Mouse (Mus musculus): ENCODE results near the gene Ugt1a5. TPM values are rescaled to one million over a fixed set of nuclear protein-coding genes. Genes with fewer than 3 reads are reported as not detected.
A peak's percentile ranks its signal among the peaks of the same experiment; 100 is the strongest.

Gene Ugt1a5
- total and polyA plus RNA-seq, 3 experiments = not detected

- Histone ChIP-seq H3K9ac (ENCODE audit: control insufficient read depth, low read depth, low read length, poor library complexity, severe bottlenecking) (no peak overlapping the region), H3K9me3 (replicated peaks; ENCODE audit: insufficient read depth, low read length) (no peaks in the 10 kb centered on the region), H3K27ac (ENCODE audit: control insufficient read depth, low read depth, low read length) (no peak overlapping the region), H3K27me3 (ENCODE audit: control insufficient read depth in 1 of 2, insufficient read depth in 2 of 2, low read length in 2 of 2) (no peaks in the 10 kb centered on the region), H3K4me1 (ENCODE audit: control insufficient read depth in 1 of 2, insufficient read depth in 2 of 2, low read length in 2 of 2) (peaks cover 7 to 17% of the 10 kb centered on the region in 2 experiments), H3K4me3 (ENCODE audit: control insufficient read depth in 1 of 2, insufficient read depth in 1 of 2, low read depth in 2 of 2, low read length in 2 of 2) (no peak overlapping the region), H3K79me2 (ENCODE audit: control insufficient read depth, insufficient read depth, low read length, poor library complexity) (no peaks in the 10 kb centered on the region), H3K36me3 (ENCODE audit: control insufficient read depth in 1 of 2, insufficient read depth in 2 of 2, low read length in 2 of 2) (peaks cover 21 to 34% of the 10 kb centered on the region in 2 experiments)
- no peak for DNase-seq (ENCODE audit: low read depth, low spot score)
- TF ChIP-seq MEF2A (IDR thresholded peaks at IDR 0.05; ENCODE audit: extremely low read depth, insufficient replicate concordance, low read depth, low read length, poor library complexity, severe bottlenecking) (no peak), ETS1 (IDR thresholded peaks at IDR 0.05; ENCODE audit: low read depth, low read length) (no peak), USF2 (IDR thresholded peaks at IDR 0.05; ENCODE audit: borderline replicate concordance in 1 of 2, insufficient read depth in 1 of 2, low read depth in 1 of 2, low read length in 2 of 2) (no peak), SMC3 (IDR thresholded peaks at IDR 0.05; ENCODE audit: low read depth, low read length) (no peak), ZC3H11A (IDR thresholded peaks at IDR 0.05; ENCODE audit: low read depth, low read length) (no peak), ZKSCAN1 (IDR thresholded peaks at IDR 0.05; ENCODE audit: low read depth, low read length) (no peak)
These were observed 100.3 kb downstream of the Ugt1a5 start for GRCm38 (mm10) chr1:88266123-88266522.

- Histone ChIP-seq H3K9me3 (replicated peaks; ENCODE audit: insufficient read depth, low read length) (no peaks in the 10 kb centered on the region), H3K79me2 (ENCODE audit: control insufficient read depth, insufficient read depth, low read length, poor library complexity) (no peaks in the 10 kb centered on the region), H3K9ac (ENCODE audit: control insufficient read depth, low read depth, low read length, poor library complexity, severe bottlenecking) (no peak overlapping the region), H3K27ac (ENCODE audit: control insufficient read depth, low read depth, low read length) (no peak overlapping the region), H3K36me3 (ENCODE audit: control insufficient read depth in 1 of 2, insufficient read depth in 2 of 2, low read length in 2 of 2) (peaks cover 8 to 37% of the 10 kb centered on the region in 2 experiments), H3K4me3 (ENCODE audit: control insufficient read depth in 1 of 2, insufficient read depth in 1 of 2, low read depth in 2 of 2, low read length in 2 of 2) (no peak overlapping the region), H3K27me3 (ENCODE audit: control insufficient read depth in 1 of 2, insufficient read depth in 2 of 2, low read length in 2 of 2) (no peaks in the 10 kb centered on the region), H3K4me1 (ENCODE audit: control insufficient read depth in 1 of 2, insufficient read depth in 2 of 2, low read length in 2 of 2) (peaks cover 3 to 6% of the 10 kb centered on the region in 2 experiments)
- DNase-seq (ENCODE audit: low read depth, low spot score) = no peak
- TF ChIP-seq MAX (IDR thresholded peaks at IDR 0.05; ENCODE audit: low read length) (no peak), POLR2AphosphoS5 (IDR thresholded peaks at IDR 0.05; ENCODE audit: borderline replicate concordance, low read depth, low read length) (0 out of 2 replicates have a peak, but pooled peaks have one; percentile 53)
These were observed 101.7 kb downstream of the Ugt1a5 start for GRCm38 (mm10) chr1:88267489-88267888.

DNA sequence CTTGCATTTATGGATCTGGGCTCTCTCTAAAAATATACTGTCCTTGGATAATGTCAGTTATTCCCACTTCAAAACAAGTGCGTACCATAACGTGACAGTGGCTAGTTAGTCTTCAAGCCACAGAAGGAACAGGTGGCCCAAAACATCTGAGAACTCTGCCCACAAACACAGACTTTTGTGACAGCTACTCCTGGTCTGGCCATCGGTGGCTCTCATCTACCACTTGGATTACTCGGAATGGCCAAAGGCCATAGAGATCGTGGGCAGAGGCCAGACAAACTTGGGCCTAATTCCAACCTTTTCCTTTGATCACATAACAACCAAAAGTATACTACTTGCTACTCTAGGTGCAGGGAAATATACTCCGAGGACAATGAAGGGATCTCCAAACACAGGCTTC lies 102.3 kb downstream of the Ugt1a5 start:
- Histone ChIP-seq H3K4me1 (ENCODE audit: control insufficient read depth in 1 of 2, insufficient read depth in 2 of 2, low read length in 2 of 2) (peaks cover 0 to under 1% of the 10 kb centered on the region in 2 experiments; a peak in 1 of 4 replicates), H3K4me3 (ENCODE audit: control insufficient read depth in 1 of 2, insufficient read depth in 1 of 2, low read depth in 2 of 2, low read length in 2 of 2) (no peak overlapping the region), H3K79me2 (ENCODE audit: control insufficient read depth, insufficient read depth, low read length, poor library complexity) (no peaks in the 10 kb centered on the region), H3K9ac (ENCODE audit: control insufficient read depth, low read depth, low read length, poor library complexity, severe bottlenecking) (no peak overlapping the region), H3K27me3 (ENCODE audit: control insufficient read depth in 1 of 2, insufficient read depth in 2 of 2, low read length in 2 of 2) (no peaks in the 10 kb centered on the region), H3K27ac (ENCODE audit: control insufficient read depth, low read depth, low read length) (no peak overlapping the region), H3K9me3 (replicated peaks; ENCODE audit: insufficient read depth, low read length) (no peaks in the 10 kb centered on the region), H3K36me3 (ENCODE audit: control insufficient read depth in 1 of 2, insufficient read depth in 2 of 2, low read length in 2 of 2) (peaks cover 2 to 37% of the 10 kb centered on the region in 2 experiments)
- no peak for DNase-seq (ENCODE audit: low read depth, low spot score)
- TF ChIP-seq KAT2A (conservative IDR thresholded peaks at IDR 0.05; ENCODE audit: low read depth, low read length) = no peak
- TF ChIP-seq BHLHE40 (IDR thresholded peaks at IDR 0.05; ENCODE audit: borderline replicate concordance, low read depth, low read length) = no peak
- no peak for TF ChIP-seq RCOR1 (IDR thresholded peaks at IDR 0.05; ENCODE audit: low read depth, low read length)
- TF ChIP-seq MXI1 (IDR thresholded peaks at IDR 0.05; ENCODE audit: low read depth, low read length) = no peak
- TF ChIP-seq NELFE (IDR thresholded peaks at IDR 0.05; ENCODE audit: low read depth, low read length) = no peak
- no peak for TF ChIP-seq E2F4 (IDR thresholded peaks at IDR 0.05; ENCODE audit: borderline replicate concordance, low read depth, low read length)

Other genes with a start within 250 kb of the Ugt1a5 start
- gene Usp40, start 157.5 kb upstream of the Ugt1a5 start, total RNA-seq (2012; rRNA removed) = 8.8 and 8.9 TPM in 2 replicates
- 10 to 100 TPM in 1 of 2 experiments, not detected in 1; 10.1 TPM for gene Usp40, start 157.5 kb upstream of the Ugt1a5 start, polyA plus RNA-seq (2012; ENCODE audit: insufficient read depth in 1 of 2, insufficient read length in 2 of 2, low read depth in 1 of 2, low replicate concordance in 2 of 2, missing spikeins in 1 of 2)
- gene Ugt1a10, start 110.6 kb upstream of the Ugt1a5 start, total RNA-seq (2012; rRNA removed) = not detected in 2 replicates
- not detected for gene Ugt1a10, start 110.6 kb upstream of the Ugt1a5 start, polyA plus RNA-seq (2012; ENCODE audit: insufficient read depth in 1 of 2, insufficient read length in 2 of 2, low read depth in 1 of 2, low replicate concordance in 2 of 2, missing spikeins in 1 of 2)
- not detected in 2 replicates for gene Ugt1a9, start 95.2 kb upstream of the Ugt1a5 start, total RNA-seq (2012; rRNA removed)
- not detected for gene Ugt1a9, start 95.2 kb upstream of the Ugt1a5 start, polyA plus RNA-seq (2012; ENCODE audit: insufficient read depth in 1 of 2, insufficient read length in 2 of 2, low read depth in 1 of 2, low replicate concordance in 2 of 2, missing spikeins in 1 of 2)
- gene Ugt1a8, start 78.2 kb upstream of the Ugt1a5 start, total RNA-seq (2012; rRNA removed) = not detected in 2 replicates
- not detected for gene Ugt1a8, start 78.2 kb upstream of the Ugt1a5 start, polyA plus RNA-seq (2012; ENCODE audit: insufficient read depth in 1 of 2, insufficient read length in 2 of 2, low read depth in 1 of 2, low replicate concordance in 2 of 2, missing spikeins in 1 of 2)
- gene Ugt1a7c, start 71.0 kb upstream of the Ugt1a5 start, total RNA-seq (2012; rRNA removed) = 0.03 TPM in 1 of 2 replicates, not detected in the other
- not detected for gene Ugt1a7c, start 71.0 kb upstream of the Ugt1a5 start, polyA plus RNA-seq (2012; ENCODE audit: insufficient read depth in 1 of 2, insufficient read length in 2 of 2, low read depth in 1 of 2, low replicate concordance in 2 of 2, missing spikeins in 1 of 2)
- gene Ugt1a6b, start 62.8 kb upstream of the Ugt1a5 start, total RNA-seq (2012; rRNA removed) = not detected in 2 replicates
- not detected for gene Ugt1a6b, start 62.8 kb upstream of the Ugt1a5 start, polyA plus RNA-seq (2012; ENCODE audit: insufficient read depth in 1 of 2, insufficient read length in 2 of 2, low read depth in 1 of 2, low replicate concordance in 2 of 2, missing spikeins in 1 of 2)
- gene Ugt1a6a, start 31.2 kb upstream of the Ugt1a5 start, total RNA-seq (2012; rRNA removed) = not detected in 2 replicates
- gene Ugt1a6a, start 31.2 kb upstream of the Ugt1a5 start, polyA plus RNA-seq (2012; ENCODE audit: insufficient read depth in 1 of 2, insufficient read length in 2 of 2, low read depth in 1 of 2, low replicate concordance in 2 of 2, missing spikeins in 1 of 2) = not detected
- gene Ugt1a2, start 34.6 kb downstream of the Ugt1a5 start, total RNA-seq (2012; rRNA removed) = not detected in 2 replicates
- gene Ugt1a2, start 34.6 kb downstream of the Ugt1a5 start, polyA plus RNA-seq (2012; ENCODE audit: insufficient read depth in 1 of 2, insufficient read length in 2 of 2, low read depth in 1 of 2, low replicate concordance in 2 of 2, missing spikeins in 1 of 2) = not detected
- not detected in 2 replicates for gene Dnajb3, start 39.8 kb downstream of the Ugt1a5 start, total RNA-seq (2012; rRNA removed)
- gene Dnajb3, start 39.8 kb downstream of the Ugt1a5 start, polyA plus RNA-seq (2012; ENCODE audit: insufficient read depth in 1 of 2, insufficient read length in 2 of 2, low read depth in 1 of 2, low replicate concordance in 2 of 2, missing spikeins in 1 of 2) = not detected
- gene Ugt1a1, start 45.9 kb downstream of the Ugt1a5 start, total RNA-seq (2012; rRNA removed) = not detected in 2 replicates
- not detected for gene Ugt1a1, start 45.9 kb downstream of the Ugt1a5 start, polyA plus RNA-seq (2012; ENCODE audit: insufficient read depth in 1 of 2, insufficient read length in 2 of 2, low read depth in 1 of 2, low replicate concordance in 2 of 2, missing spikeins in 1 of 2)
- gene Mroh2a, start 61.0 kb downstream of the Ugt1a5 start, total RNA-seq (2012; rRNA removed) = 0.20 and 0.27 TPM in 2 replicates
- gene Mroh2a, start 61.0 kb downstream of the Ugt1a5 start, polyA plus RNA-seq (2012; ENCODE audit: insufficient read depth in 1 of 2, insufficient read length in 2 of 2, low read depth in 1 of 2, low replicate concordance in 2 of 2, missing spikeins in 1 of 2) = 1 to 10 TPM in 1 of 2 experiments, not detected in 1; 2.5 TPM
- 58.6 and 59.4 TPM in 2 replicates for gene Hjurp, start 111.6 kb downstream of the Ugt1a5 start, total RNA-seq (2012; rRNA removed)
- gene Hjurp, start 111.6 kb downstream of the Ugt1a5 start, polyA plus RNA-seq (2012; ENCODE audit: insufficient read depth in 1 of 2, insufficient read length in 2 of 2, low read depth in 1 of 2, low replicate concordance in 2 of 2, missing spikeins in 1 of 2) = 100 to 1,000 TPM in 1 of 2 experiments, 10 to 100 TPM in 1; 76.3 to 103 TPM
- gene Trpm8, start 111.6 kb downstream of the Ugt1a5 start, total RNA-seq (2012; rRNA removed) = not detected in 2 replicates
- not detected for gene Trpm8, start 111.6 kb downstream of the Ugt1a5 start, polyA plus RNA-seq (2012; ENCODE audit: insufficient read depth in 1 of 2, insufficient read length in 2 of 2, low read depth in 1 of 2, low replicate concordance in 2 of 2, missing spikeins in 1 of 2)
- gene Spp2, start 240.9 kb downstream of the Ugt1a5 start, total RNA-seq (2012; rRNA removed) = not detected in 2 replicates
- not detected for gene Spp2, start 240.9 kb downstream of the Ugt1a5 start, polyA plus RNA-seq (2012; ENCODE audit: insufficient read depth in 1 of 2, insufficient read length in 2 of 2, low read depth in 1 of 2, low replicate concordance in 2 of 2, missing spikeins in 1 of 2)